Mouse (Mus musculus) left cerebral cortex, adult 9 months (tissue): ENCODE measurements around the gene Rpl36.
A peak's percentile ranks its signal among the peaks of the same experiment; 100 is the strongest.
"Not testable (repeated sequence)": the region's sequence is repeated elsewhere in the genome, so short reads cannot be mapped to it uniquely, and the experiment has no call there.

ENCODE experiments used
- DNase-seq, 2 experiments: peaks; one replicate each; pipeline ENCODE4 v3.0.0; 2022; ENCODE audit warnings: low spot score in 2 of 2

Rpl36 gene

GRCm38 (mm10) chr17:56608699-56609098, 4.5 kb upstream of the Rpl36 start:
- DNase-seq: no peak

DNA sequence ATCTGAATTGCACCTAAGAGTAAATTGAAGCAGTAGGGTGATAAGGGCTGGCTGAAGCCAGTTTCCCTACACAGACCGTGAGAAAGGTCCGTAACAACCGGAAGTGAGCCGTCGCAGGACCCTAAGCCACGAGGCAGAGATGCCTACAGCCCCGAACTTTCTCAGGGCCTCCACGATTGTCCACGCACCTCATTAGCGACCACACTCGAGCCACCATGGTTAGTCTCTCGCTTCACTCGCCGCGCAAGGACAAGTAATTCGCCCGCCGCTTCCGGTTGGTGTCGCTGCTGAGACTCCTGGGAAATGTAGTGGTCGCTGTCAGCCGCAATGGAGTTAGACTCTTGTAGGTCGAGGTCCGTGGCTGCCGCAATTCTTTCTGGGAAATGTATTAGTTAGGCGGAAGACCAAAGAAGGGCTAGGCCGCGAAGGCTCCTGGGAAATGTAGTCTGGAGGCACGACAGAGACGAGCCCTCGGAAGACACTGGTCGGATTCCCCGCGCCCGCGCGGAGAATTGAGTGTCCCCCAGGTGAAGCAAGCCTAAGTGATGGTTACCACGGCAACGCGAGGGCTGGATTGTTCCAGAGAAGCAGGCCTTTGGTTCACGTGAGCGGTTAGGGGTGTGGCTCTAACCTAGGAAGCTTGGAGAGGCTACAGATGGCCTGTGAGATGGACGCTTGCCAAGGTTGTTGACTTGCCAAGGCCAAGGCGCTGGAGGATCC, 3.6 kb upstream of the Rpl36 start, which contains the start of gene 2410015M20Rik:
TSS of gene 2410015M20Rik (minus strand) at position 320 of the 720 bp plus-strand sequence.
- DNase-seq: peak; percentile 97 to 99

DNA sequence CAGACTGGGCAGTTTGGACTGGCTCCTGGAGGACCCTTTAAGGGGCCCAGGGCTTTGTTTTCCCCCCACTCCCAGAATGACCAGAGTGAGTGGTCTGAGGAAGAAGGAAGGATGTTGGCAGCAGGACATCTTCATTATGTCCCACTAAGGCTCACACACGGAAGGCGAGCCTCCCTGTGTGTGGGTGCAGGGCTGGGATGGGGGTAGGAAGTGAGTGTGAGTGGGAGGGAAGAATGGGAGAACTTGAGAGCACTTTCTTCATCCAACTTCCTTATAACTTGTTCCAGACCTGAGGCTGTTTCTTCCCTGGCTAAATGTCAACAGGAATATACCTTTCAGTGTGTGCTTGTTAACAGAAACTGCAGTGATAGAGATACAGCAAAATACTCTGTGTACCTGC, 1.9 kb upstream of the Rpl36 start:
- DNase-seq: no peak

- DNase-seq: no peak
Measured at GRCm38 (mm10) chr17:56611861-56612564, 1.2 kb upstream of the Rpl36 start.

DNA sequence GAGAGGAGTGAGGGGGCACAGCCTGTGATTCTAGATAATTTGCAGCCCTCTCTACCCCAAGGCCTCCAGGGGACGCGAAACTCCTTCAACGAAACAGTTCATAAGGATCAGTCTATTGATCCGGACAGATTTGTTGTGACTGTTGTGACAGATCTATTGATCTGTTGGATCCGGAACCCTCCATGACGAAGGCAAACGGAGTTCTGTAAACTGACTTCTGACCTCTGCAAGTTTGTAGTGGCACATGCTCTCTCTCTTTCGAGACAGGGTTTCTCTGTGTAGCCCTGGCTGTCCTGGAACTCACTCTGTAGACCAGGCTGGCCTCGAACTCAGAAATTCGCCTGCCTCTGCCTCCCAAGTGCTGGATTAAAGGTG, 664 bp upstream of the Rpl36 start:
- not testable (repeated sequence) for DNase-seq

- DNase-seq: not testable (repeated sequence)
Measured at GRCm38 (mm10) chr17:56613893-56614292, 677 bp downstream of the Rpl36 start.

DNA sequence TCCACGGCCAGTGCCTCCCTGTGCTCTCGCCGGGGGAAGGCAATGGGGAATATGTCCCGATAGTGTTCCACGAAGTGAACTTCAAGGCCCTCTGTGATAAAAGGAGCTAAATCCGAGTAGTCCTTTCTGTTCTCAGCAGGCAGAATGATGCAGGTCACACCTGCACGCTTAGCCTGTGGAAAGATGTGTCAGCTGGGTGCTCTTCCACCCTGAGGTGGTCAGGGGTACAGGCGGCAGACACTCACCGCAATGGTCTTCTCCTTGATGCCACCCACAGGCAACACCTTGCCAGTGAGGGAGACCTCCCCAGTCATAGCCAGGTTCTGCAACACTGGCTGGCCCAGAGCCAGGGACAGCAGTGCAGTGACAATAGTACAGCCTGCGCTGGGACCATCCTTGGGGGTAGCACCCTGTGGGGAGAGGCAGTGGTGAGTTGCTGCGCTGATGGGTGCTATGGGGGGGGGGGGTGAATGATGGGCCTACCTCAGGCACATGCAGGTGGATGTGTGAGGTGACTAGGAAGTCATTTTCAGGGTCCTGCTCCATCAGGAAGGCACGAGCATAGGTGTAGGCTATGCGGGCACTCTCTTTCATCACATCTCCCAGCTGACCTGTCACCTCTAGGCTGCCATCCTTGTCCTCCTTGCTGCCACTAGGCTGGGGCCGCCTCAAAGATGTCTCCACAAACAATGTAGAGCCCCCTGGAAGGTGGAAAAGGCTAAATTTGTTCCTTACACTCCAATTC, 1.3 kb downstream of the Rpl36 start:
- no peak for DNase-seq

- DNase-seq: no peak
Measured at GRCm38 (mm10) chr17:56615136-56615784, 2.0 kb downstream of the Rpl36 start.

- no peak for DNase-seq
Measured at GRCm38 (mm10) chr17:56615792-56616191, 2.6 kb downstream of the Rpl36 start.

DNA sequence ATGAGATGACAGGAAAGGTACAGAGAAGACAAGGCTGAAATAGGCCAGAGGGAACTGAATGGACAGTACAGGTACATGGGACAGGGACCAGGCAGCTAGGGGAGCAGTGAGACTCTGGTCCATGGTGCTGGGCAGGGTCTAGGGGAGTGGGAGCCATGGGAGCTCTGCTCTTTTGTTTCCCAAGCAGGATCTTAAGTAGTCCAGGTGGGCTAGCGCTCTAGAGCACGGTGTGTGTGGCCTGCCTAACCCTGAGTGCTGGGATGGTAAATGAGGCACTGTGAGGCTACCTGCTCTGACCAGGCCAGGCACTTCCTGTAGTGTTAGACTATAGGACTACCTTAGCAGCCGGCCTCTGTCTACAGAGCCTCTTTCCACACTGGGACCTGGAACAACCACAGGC, 3.5 kb downstream of the Rpl36 start:
- no peak for DNase-seq

- no peak for DNase-seq
Measured at GRCm38 (mm10) chr17:56617628-56618027, 4.4 kb downstream of the Rpl36 start.

DNA sequence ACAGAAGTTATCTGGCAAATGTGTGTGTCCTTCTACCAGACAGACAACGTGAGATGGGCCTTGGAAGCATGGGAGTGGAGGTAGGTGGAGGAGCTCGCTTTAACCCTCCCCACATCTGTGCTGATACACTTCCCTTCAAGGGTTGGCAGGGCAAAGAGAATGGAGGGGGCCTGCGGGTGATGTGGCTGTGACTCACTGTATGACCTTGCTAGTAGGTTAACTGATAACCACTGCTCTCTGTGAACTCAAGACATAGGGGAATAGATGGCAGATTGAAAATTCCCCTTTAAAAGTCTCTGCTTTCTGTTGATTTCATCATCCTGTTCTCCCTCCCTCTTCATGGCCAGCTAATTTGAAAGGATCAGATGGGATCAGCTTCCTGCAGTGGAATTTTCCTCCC, 12.3 kb downstream of the Rpl36 start:
- no peak for DNase-seq

GRCm38 (mm10) chr17:56626260-56626659, 13.0 kb downstream of the Rpl36 start:
- DNase-seq: no peak

- DNase-seq: peak; percentile 91 to 97
Measured at GRCm38 (mm10) chr17:56626754-56627470, 13.7 kb downstream of the Rpl36 start, which contains the start of gene Lonp1. Lonp1 (minus strand) TSS chr17:56626887.

DNA sequence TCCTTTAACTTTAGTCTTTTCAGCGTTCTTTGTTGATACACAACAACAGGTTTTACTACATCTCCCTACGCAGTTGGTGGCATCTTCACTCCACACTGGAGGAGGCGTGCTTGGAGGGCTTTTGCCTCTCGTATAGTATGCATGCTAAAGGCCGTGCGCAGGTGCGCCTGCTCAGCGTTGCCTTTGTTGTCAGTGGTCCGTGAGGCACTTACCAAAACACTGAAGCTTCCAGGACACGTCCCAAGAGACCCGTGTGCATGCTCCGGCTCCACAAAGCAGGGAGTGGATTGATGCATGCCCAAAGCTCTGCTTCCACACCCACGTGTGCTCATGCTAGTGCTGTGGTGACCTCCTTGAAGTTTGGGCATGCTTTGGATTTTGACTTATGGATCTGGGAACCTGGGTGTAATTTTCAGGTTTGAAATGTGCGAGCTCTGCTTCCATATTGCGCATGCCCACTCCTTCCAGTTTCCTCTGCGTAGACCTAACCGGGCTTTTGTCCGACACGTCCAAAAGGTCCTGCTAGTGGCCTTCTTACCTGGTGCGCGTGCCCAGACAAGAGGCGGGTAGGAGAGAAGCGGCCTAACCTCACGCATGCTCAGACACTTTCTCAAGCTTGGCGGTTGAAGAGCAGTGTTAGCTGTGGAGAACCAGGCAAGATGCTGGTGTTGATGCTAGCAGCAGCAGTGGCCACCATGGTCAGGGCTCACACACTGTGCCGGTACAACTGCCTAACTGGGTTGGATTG, 14.5 kb downstream of the Rpl36 start, which contains the start of gene Catsperd:
TSS of gene Catsperd (plus strand) at position 614 of the 748 bp plus-strand sequence.
- no peak for DNase-seq

GRCm38 (mm10) chr17:56629800-56630781, 16.9 kb downstream of the Rpl36 start:
- not testable (repeated sequence) for DNase-seq

GRCm38 (mm10) chr17:56631807-56632206, 18.6 kb downstream of the Rpl36 start:
- no peak for DNase-seq

- DNase-seq: no peak
Measured at GRCm38 (mm10) chr17:56634023-56634422, 20.8 kb downstream of the Rpl36 start.

DNA sequence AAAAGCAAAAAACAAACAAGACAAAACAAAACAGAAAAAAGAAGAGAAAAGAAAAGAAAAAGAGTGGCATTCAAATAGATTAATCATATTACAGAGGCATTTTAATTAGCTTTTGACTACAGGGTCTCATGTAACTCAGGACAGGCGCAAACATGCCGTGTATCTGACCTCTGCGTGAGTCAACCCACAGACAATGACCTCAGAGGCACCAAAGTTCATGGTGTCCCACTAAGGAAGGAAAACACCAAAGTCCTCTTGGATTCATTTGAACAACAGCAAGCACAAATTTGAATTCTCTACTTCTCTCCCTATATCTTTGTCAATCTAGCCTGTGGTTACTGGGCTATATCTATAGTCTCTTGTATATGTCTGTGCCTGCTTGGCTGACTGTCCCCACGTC, 30.0 kb downstream of the Rpl36 start:
- no peak for DNase-seq
